Mouse (Mus musculus) embryo, embryonic 11.5 days (tissue): ENCODE measurements around the gene Cenpp.

Source experiments
- DNase-seq: peaks from one replicate; pipeline ENCODE4 v3.0.0-alpha.2; 2012; ENCODE audit warnings: low read depth, low spot score

Gene Cenpp

GRCm38 (mm10) chr13:49461458-49462132, 191.0 kb downstream of the Cenpp start:
- DNase-seq: no peak

- DNase-seq: no peak
These were observed 191.7 kb downstream of the Cenpp start for GRCm38 (mm10) chr13:49460692-49461414.

DNA sequence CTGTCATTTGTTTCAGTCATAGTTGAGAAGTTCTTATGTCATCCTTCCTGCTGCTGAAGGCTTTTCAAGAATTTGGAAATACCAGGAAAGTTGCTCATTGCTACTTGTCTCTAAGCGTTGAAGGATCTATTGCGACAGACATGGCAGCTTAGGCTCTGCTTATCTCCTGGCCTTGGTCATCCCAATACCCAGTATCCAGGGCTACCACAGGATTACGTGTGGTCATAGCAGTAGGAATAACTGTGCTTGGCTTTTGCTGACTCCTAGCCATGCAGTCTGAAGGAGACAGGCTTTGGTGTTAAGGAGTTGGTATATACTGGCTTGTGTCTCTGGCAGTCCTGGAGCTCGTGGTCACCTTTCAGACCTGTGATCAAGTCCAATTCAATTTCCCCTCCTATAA, 192.3 kb downstream of the Cenpp start:
- no peak for DNase-seq

- peak; percentile 57 for DNase-seq
These were observed 203.3 kb downstream of the Cenpp start for GRCm38 (mm10) chr13:49449318-49449749.

GRCm38 (mm10) chr13:49444451-49444850, 208.1 kb downstream of the Cenpp start:
- DNase-seq: no peak

DNA sequence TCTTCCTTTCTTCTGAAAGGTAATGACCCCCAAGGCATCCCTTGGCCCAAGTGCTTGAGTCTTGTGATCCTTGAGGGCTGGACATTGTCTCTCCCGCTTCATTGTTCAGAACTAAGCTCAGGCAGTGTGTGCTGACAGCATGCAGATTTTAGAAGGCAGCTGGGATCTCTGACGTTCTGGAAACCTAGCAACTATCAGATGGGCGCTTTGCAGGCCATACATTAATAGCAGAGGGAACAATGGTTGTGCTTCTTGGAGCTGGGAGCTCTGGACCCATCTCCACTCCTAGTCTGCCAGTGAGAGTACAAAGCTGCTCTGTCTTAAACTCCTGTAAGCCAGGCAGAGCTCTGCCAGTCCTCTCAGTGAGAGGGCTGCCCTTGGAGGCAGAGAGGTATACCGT, 216.4 kb downstream of the Cenpp start:
- DNase-seq: no peak

DNA sequence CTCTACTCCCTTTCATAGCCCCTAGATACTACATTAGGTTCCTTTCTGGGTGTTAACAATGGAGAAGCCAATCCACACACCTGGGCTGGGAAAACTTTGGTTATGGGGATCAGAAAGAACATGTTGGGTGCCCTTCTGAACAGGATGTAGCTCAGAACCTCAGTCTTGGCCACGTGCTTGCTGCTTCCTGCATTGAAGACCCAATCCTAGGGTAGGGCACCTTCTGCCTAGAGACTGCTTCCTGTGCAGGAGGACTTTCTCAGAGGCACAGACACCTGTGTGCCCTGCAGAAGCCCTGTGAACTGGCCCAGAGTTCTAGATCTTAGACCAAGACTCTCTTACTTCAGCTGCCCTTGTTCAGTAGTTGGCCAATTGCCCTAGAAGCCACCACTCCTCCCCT, 216.8 kb downstream of the Cenpp start:
- no peak for DNase-seq

- DNase-seq: no peak
These were observed 219.1 kb downstream of the Cenpp start for GRCm38 (mm10) chr13:49433268-49434029.

DNA sequence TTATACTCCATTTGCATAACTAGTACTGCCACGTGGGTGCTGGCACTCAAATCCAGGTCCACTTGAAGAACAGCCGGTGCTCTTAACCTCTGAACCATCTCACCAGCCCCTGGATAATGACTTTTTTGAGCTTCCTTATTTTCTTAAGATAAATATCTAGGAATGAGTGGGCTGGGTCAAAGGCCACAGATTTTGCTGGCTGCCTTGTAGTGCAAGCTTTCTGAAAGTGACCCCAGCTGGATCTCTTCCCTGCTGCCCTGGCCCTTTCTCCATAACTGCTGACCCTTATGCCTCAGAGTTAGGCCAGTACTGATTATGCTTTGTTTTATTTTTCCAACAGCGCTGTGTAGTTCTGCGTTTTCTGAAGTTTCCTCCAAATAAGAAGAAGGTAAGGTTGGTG, 222.1 kb downstream of the Cenpp start:
- DNase-seq: no peak

DNA sequence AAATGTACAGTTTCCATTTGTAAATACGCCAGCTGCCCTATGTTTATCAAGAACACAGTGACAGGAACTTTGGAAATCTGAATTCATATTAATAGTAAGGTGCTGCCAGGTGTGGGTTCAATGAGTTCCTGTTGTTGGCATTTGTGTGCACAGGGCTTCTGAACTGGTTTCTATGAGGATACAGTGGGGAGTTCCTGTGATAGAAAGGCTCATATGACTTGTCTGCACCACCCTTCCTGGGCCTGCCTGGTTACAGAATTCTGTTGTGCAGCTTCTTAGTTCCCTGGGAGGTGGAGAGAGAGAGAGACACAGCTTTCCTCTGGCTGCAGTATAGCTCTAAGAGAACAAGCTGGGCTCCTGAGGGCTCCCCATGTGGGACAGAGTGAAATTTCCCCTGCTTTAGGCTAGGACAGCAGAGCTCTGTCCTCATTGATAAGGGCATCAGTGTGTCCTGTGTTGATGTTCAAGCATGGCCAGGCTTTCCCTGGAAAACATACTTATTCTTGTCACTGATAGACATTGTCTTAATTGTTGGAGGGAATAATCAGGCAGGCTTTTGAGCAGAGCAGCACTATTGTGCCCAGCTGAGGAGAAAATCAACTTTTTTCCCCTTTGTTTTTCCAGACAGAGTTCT, 224.4 kb downstream of the Cenpp start:
- no peak for DNase-seq

DNA sequence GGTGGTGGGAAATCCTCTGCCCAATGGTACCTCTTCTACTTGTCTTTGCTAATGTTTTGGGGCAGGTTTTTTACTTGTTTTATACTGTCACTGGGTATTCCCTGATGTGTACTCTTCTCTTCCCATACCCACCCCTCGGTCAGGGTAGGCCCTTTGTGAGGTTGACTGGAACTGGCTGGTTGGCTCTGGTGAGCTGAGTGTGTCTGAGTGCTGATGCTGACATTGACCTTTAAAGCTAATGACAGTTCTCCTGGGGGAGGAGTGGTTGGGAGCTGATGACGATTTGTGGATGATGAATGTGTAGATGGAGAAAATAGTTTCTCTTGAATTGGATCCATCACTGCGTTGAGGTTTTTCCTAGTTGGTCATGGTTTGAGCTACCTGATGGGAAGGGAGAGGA, 225.8 kb downstream of the Cenpp start:
- no peak for DNase-seq

- DNase-seq: no peak
These were observed 230.6 kb downstream of the Cenpp start for GRCm38 (mm10) chr13:49421959-49422358.

DNA sequence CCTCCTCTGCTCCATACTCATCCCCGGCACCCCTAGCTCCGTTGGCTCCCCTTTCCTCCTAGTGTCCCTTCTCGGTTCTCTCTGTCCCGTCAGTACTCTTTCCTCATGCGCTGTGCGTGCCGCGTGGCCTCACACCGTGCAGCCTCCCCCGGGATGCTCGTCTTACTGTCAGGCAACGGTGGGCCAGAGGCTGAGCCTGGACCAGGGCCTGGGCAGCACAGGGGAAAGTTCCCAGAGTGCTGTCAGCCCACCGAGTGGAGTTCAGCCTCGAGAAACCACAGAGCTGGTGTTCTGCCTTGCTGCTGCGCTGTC, 231.0 kb downstream of the Cenpp start:
- no peak for DNase-seq

DNA sequence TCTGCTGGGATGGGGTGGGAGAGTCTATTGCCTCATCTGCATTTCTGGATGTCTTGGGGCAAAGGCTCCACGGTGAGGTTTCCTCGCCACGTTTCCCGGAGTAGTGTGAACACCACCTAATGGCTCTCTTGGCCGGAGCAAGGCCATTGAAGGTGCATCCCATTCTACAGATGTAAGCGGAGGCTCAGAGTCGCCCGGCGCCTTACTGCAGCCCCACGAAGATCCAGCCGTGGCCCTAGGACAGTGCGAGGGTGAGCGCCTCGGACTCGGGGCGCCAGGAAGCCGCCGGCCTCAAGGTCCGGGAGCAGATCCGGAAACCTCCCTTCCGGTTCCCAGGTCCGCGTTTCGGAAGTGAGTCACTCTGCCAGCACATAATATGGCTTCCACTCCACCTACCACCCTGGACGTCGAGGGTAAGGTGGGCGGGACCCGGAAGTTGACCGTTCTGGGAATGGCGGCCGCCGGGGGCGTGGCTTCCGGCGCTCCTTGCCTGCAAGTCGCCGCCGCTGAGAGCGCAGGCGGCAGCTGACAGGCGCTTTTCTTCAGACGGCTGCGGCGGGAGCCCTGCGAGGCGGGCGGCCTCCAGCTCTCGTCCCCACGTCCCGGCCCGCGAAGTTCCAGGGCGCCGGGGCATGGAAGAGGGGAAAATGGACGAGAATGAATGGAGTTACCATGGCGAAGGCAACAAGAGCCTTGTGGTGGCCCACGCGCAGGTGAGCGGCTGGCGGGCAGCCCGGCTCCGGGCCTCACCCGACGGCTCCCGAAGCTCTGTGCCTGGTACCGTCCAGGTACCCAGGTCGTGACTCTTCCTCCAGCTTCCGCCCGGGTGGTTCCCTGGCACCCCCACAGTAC, 231.6 kb downstream of the Cenpp start, which contains the start of gene Ippk:
Gene Ippk, plus strand, starts transcription at position 496 of the 852 bp plus-strand sequence.
- peak; percentile 95 for DNase-seq
